Mouse (Mus musculus): Measurements from ENCODE around the gene Dapk2.

The Dapk2 gene

GRCm38 (mm10) chr9:66239173-66239572 is 81.2 kb downstream of the Dapk2 start:
- no peak for DNase-seq

- DNase-seq = no peak
Measured at GRCm38 (mm10) chr9:66239691-66240090, 81.7 kb downstream of the Dapk2 start.

DNA sequence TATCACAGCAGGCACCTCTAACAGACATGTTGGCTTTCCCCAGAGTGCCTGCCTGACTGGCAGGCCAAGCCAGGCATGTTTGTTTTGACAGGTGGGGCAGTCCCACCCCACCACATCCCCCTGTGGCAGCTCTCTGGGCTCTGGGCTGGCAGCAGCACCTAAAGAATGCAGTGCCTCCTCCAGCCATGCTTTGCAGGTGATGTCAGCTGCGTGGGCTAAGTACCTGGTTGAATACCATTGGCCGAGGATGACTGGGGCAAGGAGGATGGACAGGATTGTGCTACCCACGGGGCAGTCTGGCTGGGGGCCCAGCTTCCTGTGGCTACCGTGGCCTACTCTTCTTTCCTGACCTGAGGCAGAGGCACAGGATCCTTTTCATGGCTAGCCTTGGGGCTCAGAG is 82.5 kb downstream of the Dapk2 start:
- peak; percentile 65 to 73 for DNase-seq

GRCm38 (mm10) chr9:66240991-66241390 is 83.0 kb downstream of the Dapk2 start:
- peak; percentile 41 to 62 for DNase-seq

GRCm38 (mm10) chr9:66241722-66242121 is 83.7 kb downstream of the Dapk2 start:
- peak in 1 of 2 experiments; percentile 16 for DNase-seq

DNA sequence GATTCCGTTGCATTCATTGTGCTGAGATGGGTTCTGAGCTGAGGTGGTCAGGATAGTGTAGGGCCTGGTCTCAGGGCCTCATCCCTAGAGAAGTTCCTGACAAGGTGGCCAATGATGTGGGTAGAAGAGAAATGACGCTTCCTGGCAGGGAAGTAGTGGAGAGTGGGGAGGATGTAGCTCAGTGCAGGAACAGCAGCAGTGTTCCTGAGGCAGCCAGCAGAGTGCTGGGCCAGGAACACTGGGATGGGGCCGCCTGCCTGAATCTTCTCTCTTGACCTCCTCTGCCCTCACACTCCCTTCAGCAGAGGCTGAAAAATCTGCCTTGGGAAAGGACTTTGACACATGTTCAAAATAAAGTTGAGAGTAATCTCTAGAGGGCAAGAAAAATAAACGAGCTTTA is 85.2 kb downstream of the Dapk2 start:
- no peak for DNase-seq

GRCm38 (mm10) chr9:66244079-66244478 is 86.1 kb downstream of the Dapk2 start:
- no peak for DNase-seq

DNA sequence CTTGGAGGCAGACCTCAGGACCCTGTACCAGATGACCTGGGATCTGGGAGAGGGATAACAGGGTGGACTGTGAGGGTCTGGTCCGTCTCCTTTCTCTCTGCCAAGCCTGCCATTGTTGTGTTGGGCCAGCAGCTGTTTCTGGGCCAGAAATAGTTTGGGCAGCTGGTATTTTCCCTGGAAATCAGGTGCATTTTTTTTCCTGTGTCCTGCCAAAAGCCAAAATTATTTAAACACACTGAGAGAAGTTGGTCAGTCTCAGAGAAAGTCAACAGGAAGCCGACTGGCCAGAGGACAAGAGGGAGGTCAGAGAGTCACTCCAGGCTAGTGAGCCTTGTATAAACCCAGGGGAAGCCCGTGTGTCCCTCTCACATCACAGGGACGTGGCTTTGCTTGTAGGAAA is 87.7 kb downstream of the Dapk2 start:
- no peak for DNase-seq

DNA sequence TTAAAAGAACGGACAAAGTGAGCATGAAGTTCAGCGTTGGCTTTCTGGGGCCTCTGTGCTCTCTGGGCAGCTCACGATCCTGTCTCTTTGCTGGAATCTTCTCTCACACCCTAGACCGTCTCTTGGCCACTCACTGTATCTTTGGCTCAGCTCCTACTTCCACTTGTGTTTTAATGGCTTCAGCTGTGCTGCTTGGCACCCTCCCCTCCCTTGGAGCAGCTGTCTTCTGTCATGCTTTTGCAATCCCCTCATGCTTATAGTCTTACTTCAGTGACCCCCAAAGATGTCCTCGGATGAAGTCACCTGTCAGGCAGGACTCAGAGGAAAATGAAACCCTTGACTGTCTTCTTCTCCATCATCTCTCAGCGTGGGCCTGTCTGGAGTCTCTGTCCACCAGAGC is 91.3 kb downstream of the Dapk2 start:
- no peak for DNase-seq

DNA sequence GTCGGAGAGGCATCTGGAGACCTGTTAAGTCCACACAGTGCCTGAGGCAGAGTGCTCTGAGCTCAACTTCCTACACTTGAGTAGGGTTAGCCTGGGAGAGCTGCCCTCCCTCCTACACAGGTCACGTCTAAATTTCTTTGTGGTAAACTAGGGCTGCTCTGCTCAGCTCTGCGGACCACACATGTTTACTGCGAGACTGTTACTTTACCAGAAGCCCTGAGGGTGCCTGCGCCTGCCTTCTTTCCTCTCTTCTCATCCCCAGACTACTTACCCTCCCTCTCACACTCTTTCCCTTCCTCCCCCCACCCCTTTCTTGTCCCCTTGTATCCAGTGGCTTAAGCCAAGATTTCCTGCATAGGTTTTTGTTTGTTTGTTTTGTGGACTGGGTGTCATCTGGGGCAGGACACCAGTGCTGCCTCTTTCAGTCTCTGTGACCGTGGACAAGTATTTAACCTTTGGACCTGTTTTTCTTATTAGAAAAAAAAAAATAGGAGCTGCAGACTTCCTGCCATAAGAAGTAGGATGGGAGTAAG is 93.2 kb downstream of the Dapk2 start:
- DNase-seq = no peak

DNA sequence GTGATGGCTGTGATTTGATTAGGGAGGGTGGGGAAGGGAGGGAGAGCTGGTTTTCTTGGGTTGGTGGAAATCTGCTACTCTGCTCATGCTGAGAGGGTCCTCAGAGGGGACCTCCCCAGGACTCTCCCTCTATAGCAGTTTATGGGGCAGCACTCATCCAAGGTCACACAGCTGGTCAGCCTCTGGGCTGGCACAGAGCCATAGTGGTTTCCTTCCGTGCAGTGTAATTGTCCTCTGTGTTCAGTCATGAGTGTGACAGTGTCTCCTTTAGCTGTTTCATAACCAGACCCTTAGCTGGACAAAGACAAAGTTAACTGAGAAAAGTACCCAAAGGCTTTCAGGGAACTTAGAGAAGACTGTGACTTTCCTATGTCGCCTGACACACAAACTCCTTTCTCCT is 103.7 kb downstream of the Dapk2 start:
- DNase-seq = no peak

DNA sequence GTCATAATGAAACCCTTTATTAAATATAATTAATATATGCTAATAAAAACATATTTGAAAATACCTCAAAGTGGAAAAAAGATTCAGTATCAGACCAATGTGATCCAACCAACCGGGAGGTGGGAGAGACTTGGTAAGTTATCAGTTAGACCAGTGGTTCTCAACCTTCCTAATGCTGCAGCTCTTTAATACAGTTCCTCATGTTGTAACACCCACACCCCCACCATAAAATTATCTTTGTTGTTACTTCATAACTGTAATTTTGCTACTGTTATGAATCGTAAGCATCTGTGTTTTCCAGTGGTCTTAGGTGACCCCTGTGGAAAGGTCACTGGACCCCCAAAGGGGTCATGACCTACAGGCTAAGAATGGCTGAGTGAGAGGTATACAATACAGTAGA is 105.7 kb downstream of the Dapk2 start:
- DNase-seq = no peak

- no peak for DNase-seq
Measured at GRCm38 (mm10) chr9:66265645-66266044, 107.6 kb downstream of the Dapk2 start.

- DNase-seq = peak; percentile 51 to 69
Measured at GRCm38 (mm10) chr9:66266237-66267170, 108.5 kb downstream of the Dapk2 start.

- no peak for DNase-seq
Measured at GRCm38 (mm10) chr9:66268804-66269203, 110.8 kb downstream of the Dapk2 start.

- peak in 1 of 2 experiments; percentile 38 for DNase-seq
Measured at GRCm38 (mm10) chr9:66270038-66270437, 112.0 kb downstream of the Dapk2 start.

DNA sequence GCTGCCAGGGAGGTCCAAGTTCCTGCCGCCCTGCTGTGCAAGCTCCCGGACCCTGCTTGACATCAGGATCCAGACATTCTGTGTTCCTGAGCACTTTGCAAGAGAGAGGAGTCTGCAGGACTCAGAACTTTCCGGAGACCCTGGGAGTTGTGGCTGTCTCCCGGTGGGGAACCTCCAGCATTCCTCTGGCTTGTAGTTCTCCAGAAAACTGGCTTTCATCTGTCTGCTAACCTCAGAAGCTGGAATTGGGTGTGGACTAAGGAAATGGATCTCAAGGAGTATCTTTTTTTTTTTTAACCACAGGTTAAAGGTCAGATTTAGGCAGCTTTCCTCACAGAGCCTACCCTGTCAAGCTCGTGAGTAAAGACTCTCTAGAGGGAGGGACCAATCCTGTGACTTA is 113.7 kb downstream of the Dapk2 start:
- no peak for DNase-seq

DNA sequence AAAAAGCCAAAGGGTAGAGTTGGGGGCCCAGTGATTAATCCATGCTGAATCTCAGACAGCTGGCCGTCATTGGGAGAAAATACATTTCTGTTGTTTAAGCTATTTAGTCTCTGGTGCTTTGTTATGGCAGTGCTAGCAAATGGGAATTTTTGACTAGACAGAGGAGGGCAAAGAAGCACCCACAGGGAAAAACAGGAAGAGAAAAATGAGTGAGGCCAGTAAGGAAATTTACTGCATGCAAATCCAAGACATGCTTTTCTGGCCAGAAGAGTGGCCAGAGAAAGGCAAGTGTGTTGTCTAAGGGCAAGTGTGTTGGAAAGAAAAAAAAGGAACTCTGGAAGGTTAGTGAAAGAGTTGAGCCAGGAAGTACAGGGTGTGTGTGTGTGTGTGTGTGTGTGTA is 115.6 kb downstream of the Dapk2 start:
- no peak for DNase-seq

- DNase-seq = no peak
Measured at GRCm38 (mm10) chr9:66274657-66275056, 116.6 kb downstream of the Dapk2 start.

GRCm38 (mm10) chr9:66275267-66275991 is 117.4 kb downstream of the Dapk2 start:
- peak; percentile 67 to 78 for DNase-seq

DNA sequence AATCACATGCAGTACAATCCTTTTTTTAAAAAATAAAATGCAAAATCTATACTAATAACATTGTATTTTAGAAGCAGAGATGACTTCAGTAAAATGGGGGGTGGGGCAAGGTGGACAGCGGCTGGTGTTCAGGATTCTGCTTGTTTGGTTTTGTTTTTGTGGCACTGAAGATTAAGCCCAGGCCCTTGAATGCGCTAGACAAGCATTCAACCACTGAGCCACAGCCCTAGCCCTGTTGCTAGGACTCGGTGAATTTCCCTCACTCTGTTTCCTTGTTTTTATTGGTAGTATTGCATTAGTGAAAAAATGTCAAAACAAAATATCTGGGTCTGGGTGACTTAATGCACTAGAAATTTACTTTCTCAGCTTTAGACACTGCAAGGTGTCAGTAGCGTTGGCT is 118.0 kb downstream of the Dapk2 start:
- DNase-seq = no peak

DNA sequence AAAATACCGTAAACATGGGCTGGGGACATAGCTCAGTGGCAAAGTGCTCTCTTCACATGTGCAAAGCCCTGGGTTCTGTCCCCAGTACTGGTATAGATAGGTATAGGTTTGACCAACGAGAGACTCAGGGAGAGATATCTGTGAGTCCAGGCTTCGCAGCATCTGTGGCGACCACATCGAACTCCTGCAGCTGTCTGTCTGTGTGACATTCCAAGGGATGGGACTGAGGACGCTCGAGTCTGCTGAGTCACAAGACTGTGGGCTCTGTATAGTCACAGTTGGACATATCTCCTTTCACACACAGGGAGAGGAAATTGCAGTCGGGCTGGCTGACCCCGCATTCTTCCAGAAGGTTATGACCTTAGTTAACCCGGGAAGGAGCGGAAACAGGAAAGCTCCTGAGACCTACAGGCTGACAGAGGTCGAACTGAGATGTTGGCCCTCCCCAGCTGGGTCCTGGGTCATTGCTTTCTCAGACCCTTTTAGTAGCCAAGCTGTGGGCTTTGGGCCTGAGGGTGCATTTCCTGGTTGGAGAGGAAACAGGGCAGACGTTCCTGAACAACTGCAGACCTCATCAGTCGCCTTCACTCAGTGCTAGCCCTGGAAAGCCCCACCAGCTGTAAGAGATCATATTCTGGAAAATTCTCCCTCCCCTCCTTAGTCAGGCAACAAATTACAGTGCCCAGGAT is 118.8 kb downstream of the Dapk2 start:
- no peak for DNase-seq

- peak; percentile 72 to 83 for DNase-seq
Measured at GRCm38 (mm10) chr9:66279647-66280046, 121.6 kb downstream of the Dapk2 start.

All from cerebellum, postnatal 25 days (tissue).